Mouse (Mus musculus) thymus, adult 2 months (tissue): ENCODE results near the gene Snrpg.

Source experiments
- CTCF ChIP-seq: fragments of 200-500 bp; IDR thresholded peaks from 2 replicates; pipeline ENCODE4 v1.5.1; 2012; ENCODE audit warnings: mild to moderate bottlenecking, control low read depth, low read length, moderate library complexity, borderline replicate concordance; ENCODE audit not compliant: control insufficient read depth, poor library complexity, insufficient read depth; ENCODE audit errors: extremely low read depth
- POLR2A ChIP-seq: fragments of 200-500 bp; IDR thresholded peaks from 2 replicates; pipeline ENCODE4 v1.6.1; 2012; ENCODE audit warnings: mild to moderate bottlenecking, low read length, control low read depth, moderate library complexity; ENCODE audit not compliant: control insufficient read depth, poor library complexity, insufficient read depth; ENCODE audit errors: extremely low read depth

DNA sequence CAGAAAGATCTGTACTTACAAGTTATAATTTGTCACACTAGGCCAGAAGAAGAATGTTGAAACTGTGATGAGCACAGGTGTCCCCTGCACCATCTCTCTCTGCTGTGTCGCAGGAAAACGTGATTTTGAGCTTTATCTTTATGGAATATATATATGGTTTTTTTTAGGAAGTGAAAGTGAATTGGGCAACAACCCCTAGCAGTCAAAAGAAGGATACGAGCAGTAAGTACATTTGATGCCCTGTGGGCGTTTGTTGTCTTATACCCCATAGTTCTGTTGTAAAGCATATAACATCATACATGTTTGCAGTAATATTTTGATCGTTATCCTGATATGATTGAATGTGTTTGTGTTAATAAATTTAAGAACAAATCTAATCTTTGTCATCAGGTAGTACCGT lies 47.6 kb downstream of the Snrpg start:
- TF ChIP-seq CTCF, result no peak
- TF ChIP-seq POLR2A, result no peak
